Mouse (Mus musculus): ENCODE data around the gene Lrmda.

GRCm38 (mm10) chr14:22019252-22019948, at the start of gene Lrmda:
- TF ChIP-seq POLR2A (IDR thresholded peaks at IDR 0.05; ENCODE audit: extremely low read depth, insufficient read depth, low read length) (no peak), CTCF (IDR thresholded peaks at IDR 0.05; ENCODE audit: low read depth, low read length) (no peak)

Measured in liver, adult 2 months (tissue).